In genomic region chr4:57656388-57656787, GRCm38 (mm10) we compare ENCODE assay signal across 15 mouse cellular contexts.
A peak's percentile ranks its signal among the peaks of the same experiment; 100 is the strongest.
DNase-seq lines count a peak whose midpoint lies in the region; ATAC-seq and TF ChIP-seq lines count a peak whose summit lies in the region.
"Had no signal": no experiment of that assay in that cellular context is flagged by ENCODE, and none has a peak within 500 bp of the region (broad histone marks: within the 10 kb centered on the region; RNA-seq: fewer than 3 reads in every experiment).

No protein-coding gene starts in this region.

- no peak overlapping the region for H3K4me3 ChIP-seq in cerebellum, adult 2 months (replicated peaks; ENCODE audit: insufficient read depth, low read depth, low read length)
- no peak overlapping the region for H3K4me3 ChIP-seq in hindbrain, embryonic 10.5 days
- no peak overlapping the region for H3K4me3 ChIP-seq in forebrain, embryonic 12.5 days (replicated peaks)
- H3K4me3 ChIP-seq: hindbrain, embryonic 13.5 days; megakaryocyte, embryonic 14.5 days had no signal

- TF ChIP-seq CTCF in cerebellum, adult 2 months (IDR thresholded peaks at IDR 0.05; ENCODE audit: borderline replicate concordance, insufficient read depth, low read depth, low read length), result no peak

- WGBS in cerebellum, adult 2 months, result 27% methylated on average over 12 of the region's 12 CpGs
- 93% methylated on average over 12 of the region's 12 CpGs for WGBS in hindbrain, embryonic 10.5 days
- WGBS in forebrain, embryonic 12.5 days, result 93% methylated on average over 12 of the region's 12 CpGs

- no peaks in the 10 kb centered on the region for H3K9me3 ChIP-seq in hindbrain, embryonic 10.5 days
- H3K9me3 ChIP-seq in forebrain, embryonic 12.5 days, result no peaks in the 10 kb centered on the region
- H3K9me3 ChIP-seq: hindbrain, embryonic 13.5 days had no signal

- H3K36me3 ChIP-seq in hindbrain, embryonic 10.5 days, result no peaks in the 10 kb centered on the region
- no peaks in the 10 kb centered on the region for H3K36me3 ChIP-seq in forebrain, embryonic 12.5 days (replicated peaks)

- no peak overlapping the region for H3K4me2 ChIP-seq in forebrain, embryonic 12.5 days
- H3K4me2 ChIP-seq: hindbrain, embryonic 13.5 days; liver, embryonic 11.5 days had no signal

- no peaks in the 10 kb centered on the region for H3K27me3 ChIP-seq in cerebellum, adult 2 months (ENCODE audit: control insufficient read depth, insufficient read depth, low read length)
- no peaks in the 10 kb centered on the region for H3K27me3 ChIP-seq in hindbrain, embryonic 10.5 days (ENCODE audit: insufficient read depth, poor library complexity, severe bottlenecking)
- H3K27me3 ChIP-seq in forebrain, embryonic 12.5 days, result no peaks in the 10 kb centered on the region
- H3K27me3 ChIP-seq: CH12.LX; hindbrain, embryonic 13.5 days; megakaryocyte, embryonic 14.5 days had no signal

- intact Hi-C loops in left cerebral cortex, postnatal 14 days (cut with DNase I), result loop anchor here (1.0 kb wide), 1 partner anchor 17 kb away; no protein-coding TSS in a partner anchor

- no peak for ATAC-seq in forebrain, embryonic 12.5 days (ENCODE audit: low FRiP score)
- ATAC-seq: intestine, embryonic 16.5 days; lung, postnatal 0 days had no signal

- H3K4me1 ChIP-seq in cerebellum, adult 2 months (ENCODE audit: control insufficient read depth, insufficient read depth, low read length), result peaks cover 14% of the 10 kb centered on the region
- peaks cover 17% of the 10 kb centered on the region for H3K4me1 ChIP-seq in hindbrain, embryonic 10.5 days (replicated peaks)
- H3K4me1 ChIP-seq in forebrain, embryonic 12.5 days, result peaks cover 14% of the 10 kb centered on the region
- H3K4me1 ChIP-seq: megakaryocyte, embryonic 14.5 days had no signal

- no peak for TF ChIP-seq POLR2A in cerebellum, adult 2 months (IDR thresholded peaks at IDR 0.05; ENCODE audit: borderline replicate concordance, insufficient read depth, low read length)

- H3K9ac ChIP-seq in forebrain, embryonic 12.5 days, result no peak overlapping the region
- H3K9ac ChIP-seq: hindbrain, embryonic 13.5 days had no signal

- no peak overlapping the region for H3K27ac ChIP-seq in cerebellum, adult 2 months (ENCODE audit: insufficient read depth, low read length)
- H3K27ac ChIP-seq in hindbrain, embryonic 10.5 days, result no peak overlapping the region
- no peak overlapping the region for H3K27ac ChIP-seq in forebrain, embryonic 12.5 days
- H3K27ac ChIP-seq: hindbrain, embryonic 13.5 days had no signal

- DNase-seq in left cerebral cortex, postnatal 14 days (ENCODE audit: low spot score in 2 of 2), result peak; percentile 59 to 60
- no peak for DNase-seq in left cerebral cortex, adult 11 months (ENCODE audit: low spot score)
- peak; percentile 45 to 66 for DNase-seq in cerebellum, adult 2 months
- DNase-seq in layer of hippocampus, adult 8-10 months (ENCODE audit: low spot score in 2 of 2), result peak; percentile 58 to 59
- peak; percentile 75 for DNase-seq in thymus, postnatal 14 days
- DNase-seq in liver, result no peak
- DNase-seq in hindbrain, embryonic 10.5 days (ENCODE audit: low spot score), result no peak
- DNase-seq: kidney, postnatal 10 days had no signal

Comparison
In these comparisons a context has a peak if more than half of its experiments do, and no peak if none do; other contexts are left out.
1. DNase-seq: peak in left cerebral cortex, postnatal 14 days (2 of 2), cerebellum, adult 2 months (2 of 2), layer of hippocampus, adult 8-10 months (2 of 2) and thymus, postnatal 14 days (single experiment); none in left cerebral cortex, adult 11 months (single experiment), liver (single experiment) and hindbrain, embryonic 10.5 days (single experiment).